Mouse (Mus musculus): ENCODE data around the gene Wbp2. TPM values are rescaled to one million over a fixed set of nuclear protein-coding genes. Genes with fewer than 3 reads are reported as not detected.
"Not testable (repeated sequence)": the region's sequence is repeated elsewhere in the genome, so short reads cannot be mapped to it uniquely, and the experiment has no call there.

Wbp2 gene
- 100 to 1,000 TPM; 133 to 265 TPM for polyA plus RNA-seq (2017; shearing (Covaris generic))

DNA sequence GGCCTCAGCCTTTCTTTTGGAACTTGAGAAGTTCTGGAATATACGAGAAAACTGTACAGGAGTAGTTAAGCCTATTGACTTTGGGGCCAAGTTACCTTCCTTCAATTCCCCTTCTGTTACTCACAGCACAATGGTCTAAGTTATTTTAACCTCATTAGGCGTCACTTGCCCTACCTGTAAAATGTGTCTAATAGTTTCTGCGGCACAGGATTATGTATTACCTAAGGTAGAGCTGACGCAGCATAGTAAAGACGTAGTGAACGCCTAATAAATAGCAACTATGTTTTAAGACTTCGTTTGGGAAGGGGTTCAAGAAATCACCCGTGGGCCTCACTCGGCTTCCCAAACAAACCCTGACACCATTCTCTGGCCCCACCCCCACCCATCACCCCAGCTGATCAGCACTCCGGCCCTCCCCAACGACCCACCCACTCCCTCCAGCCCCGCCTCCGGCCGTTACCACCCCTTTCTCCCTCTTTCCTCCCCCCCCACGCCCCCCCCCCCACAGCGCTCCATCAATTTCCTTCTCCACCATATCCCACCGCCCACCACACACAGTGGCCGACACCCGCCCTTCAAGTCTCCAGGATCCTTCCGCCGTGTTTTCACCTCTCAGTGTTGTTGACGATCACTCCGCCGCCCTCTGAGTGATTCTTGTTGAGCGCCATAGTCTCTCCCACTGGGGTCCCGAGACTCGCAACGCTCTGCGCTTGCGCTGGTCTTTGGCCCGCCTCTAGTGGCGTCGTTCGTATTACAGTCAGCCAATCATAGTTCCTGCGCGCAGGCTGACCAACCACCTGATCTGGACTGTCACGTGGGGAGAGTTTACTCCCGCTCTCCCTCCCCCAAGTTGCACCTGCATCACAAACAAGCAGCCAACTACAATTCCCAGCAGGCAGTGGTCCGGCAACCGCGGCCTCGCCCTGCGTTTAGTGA is at the start of gene Wbp2:
TSS of gene Wbp2 (minus strand) at position 738 of the 936 bp plus-strand sequence.
- peak; percentile 94 for ATAC-seq

DNA sequence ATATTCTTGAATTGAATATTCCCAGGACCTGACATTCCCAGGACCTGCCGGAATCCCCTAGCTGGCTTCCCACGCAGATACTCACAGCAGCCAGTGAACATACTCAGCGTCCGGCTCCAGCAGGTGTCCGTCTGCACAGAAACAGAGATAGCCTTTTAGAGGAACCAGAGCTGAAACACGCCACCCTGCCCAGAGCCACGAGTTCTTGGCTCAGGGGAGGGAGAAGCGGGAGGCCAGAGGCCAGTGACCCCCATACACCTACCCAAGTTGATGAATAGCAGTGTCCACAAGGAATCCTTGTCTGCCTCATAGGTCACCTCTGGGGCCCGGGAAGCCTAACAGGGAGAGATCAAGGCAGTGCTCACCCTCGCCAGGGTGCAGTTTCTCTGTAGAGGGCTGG is 47.4 kb upstream of the Wbp2 start:
- ATAC-seq, result no peak

DNA sequence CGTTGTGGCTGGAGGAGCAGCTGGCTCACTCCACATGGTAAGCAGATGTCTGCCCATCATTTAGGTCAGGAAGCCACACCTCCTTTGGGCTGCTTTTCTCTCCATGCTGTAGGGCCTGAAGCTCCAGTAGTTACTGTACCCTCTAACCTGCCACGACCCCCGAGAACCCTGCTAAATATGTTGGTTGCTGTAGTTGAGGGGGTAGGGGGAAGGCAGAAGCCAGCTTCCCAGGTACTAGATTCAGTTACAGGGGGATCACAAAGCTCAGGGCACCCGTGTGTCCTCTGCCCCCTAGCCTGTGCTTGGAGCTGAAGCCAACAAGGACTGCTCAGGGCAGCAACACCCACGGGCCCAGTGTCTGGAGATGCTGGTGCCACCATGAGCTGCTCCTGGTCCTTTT is 46.7 kb upstream of the Wbp2 start:
- ATAC-seq, result no peak

DNA sequence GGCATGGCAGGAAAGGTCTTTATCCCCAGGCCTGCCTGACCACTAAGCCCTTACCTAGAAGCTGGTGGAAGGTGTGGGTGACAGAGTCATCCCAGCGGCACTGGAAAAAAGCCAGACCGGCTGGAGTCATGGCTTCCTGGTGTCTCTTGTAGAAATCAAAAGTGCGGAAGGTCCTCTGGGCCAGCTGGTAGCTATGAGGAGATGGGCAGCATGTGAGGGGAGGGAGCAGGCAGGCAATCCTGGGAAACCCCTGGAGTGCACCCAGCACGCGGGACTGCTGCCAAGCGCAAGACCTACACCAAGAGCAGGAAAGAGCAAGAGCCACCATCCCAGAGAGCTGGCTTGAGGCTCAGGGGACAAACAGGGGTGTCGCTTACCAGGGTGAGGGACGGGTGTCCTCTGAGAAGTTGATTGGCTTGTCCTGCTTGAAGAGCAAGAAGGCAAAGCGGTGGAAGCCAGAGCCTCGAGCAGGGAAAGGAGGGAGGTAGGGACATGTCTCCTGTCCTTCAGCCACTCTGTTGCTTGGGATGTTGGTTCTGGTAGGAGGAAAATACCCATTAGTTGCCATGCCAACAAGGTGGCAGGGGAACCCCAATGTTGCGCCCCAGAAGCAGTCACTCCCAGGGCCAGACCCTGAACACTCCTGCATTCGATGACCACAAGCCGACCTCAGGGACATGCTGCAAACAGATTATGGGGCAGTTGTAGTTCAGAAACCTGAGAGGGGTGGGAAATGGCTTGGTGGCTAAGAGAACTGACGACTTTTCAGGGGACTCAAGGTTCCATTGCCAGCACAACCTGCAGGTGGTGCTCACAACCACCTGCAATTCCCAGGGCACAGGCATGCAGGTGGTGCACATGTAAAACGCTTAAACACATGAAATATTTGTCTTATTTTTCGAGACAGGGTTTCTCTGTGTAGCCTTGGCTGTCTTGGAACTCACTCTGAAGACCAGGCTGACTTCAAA is 45.9 kb upstream of the Wbp2 start:
- no peak for ATAC-seq

DNA sequence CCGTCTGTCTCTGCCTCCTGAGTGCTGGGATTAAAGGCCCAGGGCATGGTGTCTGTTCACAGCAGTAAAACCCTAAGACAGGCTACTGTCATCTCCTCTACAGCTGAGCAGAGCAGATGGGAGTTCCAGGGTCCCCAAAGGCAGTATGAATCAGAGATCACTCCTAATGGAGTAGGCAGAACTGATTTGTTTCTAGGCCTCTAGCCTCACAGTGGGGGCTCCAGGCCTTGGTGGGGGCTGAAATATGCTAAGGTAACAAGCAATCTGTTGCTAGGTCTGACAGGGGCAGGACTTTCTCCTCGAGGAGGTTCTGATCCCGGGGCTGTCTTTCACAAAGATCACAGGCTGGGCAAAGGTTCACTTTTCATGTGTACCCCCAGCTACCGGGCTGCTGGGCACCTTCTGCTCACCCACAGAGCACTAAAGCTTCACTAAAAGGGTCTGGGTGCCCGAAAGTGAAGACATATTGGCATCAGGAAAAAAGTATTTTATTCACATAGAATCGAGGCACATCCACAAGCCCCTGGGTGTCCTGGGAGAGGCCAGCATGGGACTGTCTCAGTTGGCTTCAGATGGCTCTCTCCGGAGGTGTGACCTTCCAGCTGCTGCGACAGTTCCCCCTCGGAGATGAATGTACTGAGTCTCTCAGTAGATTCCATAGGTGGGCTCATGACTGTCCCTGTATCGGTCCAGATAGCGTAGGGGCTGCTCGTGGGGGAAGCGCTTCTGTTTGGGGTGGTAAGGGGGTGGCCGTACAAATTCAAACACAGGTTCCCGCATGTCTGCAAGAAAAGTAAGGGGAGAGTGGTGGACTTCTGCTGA is 44.8 kb upstream of the Wbp2 start:
- no peak for ATAC-seq

DNA sequence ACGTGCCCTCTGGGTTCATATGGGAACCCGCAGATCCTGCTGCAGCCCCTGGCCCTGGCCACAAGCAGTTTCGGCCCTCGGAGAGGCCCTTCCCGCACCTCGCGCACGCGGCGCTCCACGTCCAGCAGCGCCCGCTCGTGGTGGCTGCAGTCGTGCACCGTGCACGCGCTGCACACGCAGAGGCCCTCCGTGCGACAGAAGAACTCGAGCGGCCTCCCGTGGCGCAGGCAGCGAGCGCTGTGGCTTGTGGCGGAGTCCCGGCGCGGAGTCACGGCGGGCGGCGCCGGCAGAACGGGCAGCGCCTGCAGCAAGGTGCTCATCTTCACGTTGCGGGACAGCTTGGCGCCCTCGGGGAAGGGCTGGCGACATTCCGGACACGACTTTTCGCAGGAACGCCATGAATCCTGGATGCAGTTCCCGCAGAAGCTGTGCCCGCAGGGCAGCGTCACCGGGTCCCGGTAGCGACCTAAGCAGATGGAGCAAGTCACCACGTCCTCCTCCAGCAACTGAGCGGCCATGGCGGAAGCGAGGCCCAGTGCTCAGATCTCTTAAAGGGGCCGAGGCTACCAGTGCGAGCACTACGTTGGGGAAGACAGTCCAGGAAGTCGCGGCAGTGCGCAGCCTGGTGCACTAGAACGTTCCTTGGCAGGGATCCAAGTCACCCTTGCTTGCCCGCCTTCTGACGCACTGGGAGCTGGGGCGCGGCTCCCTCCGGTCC is 43.9 kb upstream of the Wbp2 start, which contains the start of gene Trim65:
TSS of gene Trim65 (minus strand) at position 641 of the 718 bp plus-strand sequence.
- ATAC-seq, result peak; percentile 89

DNA sequence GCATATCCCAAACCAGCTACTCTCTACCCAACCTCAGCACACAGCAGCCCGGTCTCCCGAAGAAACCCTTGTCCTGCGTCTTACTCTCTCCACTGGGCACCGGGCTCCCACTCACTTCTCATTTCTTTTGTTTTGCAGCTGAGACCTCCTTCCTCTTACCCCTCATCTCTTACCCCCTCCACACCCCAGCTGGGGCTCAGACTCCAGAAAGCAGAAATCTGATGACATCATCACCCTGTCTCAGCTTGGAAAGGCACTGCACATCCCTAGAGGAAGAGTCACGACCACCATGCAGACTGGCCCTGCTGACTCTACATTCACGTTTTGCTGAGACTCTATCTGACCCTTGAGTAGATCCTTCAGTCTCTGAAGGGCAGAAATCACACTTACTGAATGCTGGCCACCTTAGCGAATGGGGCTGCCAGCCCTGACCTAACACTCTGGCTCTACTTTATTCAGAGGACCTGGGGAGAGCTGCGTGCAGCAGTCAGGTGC is 43.2 kb upstream of the Wbp2 start:
- peak; percentile 30 for ATAC-seq

DNA sequence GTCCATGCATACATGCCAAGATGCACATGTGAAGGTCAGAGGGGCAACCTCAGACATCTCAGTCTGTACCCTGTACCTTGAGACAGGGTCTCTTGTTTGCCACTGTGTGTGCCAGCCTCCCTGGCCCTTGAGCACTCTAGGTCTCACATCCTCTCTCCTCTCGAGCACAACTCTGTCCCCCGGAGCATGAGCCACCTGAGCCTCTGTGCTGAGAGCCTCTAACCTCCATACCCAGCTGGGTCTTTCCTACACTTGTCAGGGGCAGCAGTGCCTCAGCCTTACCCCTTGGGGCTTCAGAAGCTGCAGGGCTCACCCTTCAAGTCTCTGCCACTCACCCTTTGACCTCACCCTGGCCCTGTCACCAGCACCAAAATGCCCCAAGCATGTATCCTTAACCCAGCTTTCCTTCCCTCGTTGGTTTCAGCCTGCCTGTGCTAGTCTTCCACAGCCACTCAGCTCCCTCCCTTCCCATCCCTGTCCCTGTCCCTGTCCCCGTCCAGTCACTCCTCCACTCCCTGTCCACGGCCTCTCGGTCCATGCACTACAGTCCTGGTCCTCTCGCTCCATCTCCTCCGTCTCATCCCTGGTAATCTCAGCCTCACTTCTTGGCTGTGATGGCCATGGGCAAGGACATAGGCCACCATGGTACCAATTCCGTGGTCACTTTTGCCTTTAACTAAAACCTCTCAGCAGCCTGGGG is 42.4 kb upstream of the Wbp2 start:
- no peak for ATAC-seq

DNA sequence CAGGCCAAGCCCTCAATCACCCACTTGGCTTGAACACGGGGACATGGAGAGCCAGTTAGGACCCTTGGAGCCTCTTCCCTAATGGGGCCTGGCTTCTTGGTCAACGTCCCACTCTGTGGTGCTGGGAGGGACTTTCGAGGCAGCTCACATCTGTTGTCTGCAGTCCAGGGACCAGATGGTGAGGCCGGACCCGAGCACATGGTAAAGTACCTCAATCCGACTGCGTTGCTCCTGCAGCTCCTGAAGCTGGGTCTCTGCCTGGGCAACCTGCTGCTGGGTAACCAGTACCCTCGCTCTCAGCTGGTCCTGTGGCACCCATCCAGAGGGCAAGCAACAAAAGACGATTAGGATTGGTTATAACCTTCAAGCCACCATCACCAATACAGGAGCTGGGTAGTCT is 41.2 kb upstream of the Wbp2 start:
- no peak for ATAC-seq

DNA sequence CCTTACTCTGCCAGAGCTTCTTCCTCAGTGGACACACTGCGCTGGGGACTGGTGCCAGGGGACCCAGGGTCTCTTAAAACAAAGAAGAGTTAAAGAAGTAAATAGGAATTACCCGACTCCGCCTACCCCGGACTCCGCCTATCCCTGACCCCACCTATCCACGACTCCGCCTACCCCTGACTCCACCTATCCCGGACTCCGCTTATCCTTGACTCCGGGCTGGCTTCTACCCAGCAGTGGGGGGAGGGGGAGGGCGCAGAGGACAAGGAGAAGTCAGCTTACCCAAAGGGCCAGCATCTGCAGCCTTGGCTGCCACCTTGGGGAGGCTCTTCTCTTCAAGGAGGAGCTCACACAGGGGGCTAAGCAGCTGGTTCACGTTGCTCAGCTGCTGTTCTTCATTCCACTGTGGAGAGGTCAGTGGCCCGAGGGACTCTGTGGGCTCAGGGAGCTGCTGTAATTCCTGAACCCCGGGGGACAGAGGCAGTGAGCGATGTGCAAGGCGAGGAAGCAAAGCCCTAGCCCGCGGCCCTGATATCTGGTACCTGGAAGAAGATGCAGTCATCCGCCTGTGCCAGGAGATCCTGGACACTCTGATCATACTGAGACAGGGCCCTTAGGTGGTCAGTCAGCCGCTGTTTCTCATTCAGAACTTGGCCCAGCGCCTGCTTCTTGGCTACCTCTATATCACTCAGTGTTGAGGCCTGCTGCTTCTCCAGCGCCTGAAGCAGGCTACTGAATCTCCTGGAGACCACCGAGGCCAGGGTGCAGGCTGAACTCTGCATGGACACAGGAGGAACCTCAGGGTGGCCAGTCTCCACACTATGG is 40.6 kb upstream of the Wbp2 start, which contains the start of gene Trim47:
TSS of gene Trim47 (minus strand) at position 55 of the 825 bp plus-strand sequence.
- no peak for ATAC-seq

DNA sequence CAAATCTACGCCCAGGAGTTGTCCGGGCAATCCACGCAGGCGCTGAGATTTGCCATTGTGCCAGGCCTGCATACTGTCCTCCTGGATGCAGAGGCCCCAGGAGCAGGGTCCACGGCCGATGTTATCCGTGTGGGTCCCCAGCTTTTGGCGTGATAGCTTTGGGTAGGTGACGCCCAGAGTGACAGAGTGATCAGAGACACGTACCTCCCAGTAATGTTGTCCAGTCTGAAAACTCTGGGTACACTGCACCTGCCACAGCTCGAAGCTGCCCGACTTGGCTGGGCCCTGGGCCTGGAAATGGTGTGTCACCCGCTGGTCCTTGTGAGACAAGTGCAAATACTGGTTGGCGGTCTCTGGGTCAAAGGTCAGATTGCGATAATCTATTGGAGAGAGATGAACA is 39.5 kb upstream of the Wbp2 start:
- no peak for ATAC-seq

DNA sequence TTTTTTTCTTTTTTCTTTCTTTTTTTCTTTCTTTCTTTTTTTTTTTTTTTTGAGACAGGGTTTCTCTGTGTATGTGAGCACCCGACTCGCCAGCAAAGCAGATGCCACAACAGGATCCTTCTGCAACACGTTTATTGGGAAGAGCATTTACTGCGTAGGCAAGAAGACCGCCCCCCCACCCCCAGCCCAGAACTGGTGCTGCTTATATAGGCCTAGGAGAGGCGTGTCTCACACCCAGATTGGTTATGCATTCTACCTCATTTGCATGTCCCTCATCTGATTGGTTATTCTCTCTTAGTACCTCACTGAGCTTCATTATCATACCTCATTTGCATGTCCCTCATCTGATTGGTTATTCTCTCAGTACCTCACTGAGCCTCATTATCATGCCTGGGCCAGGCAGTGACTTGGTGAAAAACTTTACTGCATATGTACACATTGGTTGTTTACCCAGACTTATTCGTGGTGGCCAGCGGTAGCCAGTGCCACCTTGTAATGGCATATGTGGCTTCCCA is 35.0 kb upstream of the Wbp2 start:
- ATAC-seq, result not testable (repeated sequence)

DNA sequence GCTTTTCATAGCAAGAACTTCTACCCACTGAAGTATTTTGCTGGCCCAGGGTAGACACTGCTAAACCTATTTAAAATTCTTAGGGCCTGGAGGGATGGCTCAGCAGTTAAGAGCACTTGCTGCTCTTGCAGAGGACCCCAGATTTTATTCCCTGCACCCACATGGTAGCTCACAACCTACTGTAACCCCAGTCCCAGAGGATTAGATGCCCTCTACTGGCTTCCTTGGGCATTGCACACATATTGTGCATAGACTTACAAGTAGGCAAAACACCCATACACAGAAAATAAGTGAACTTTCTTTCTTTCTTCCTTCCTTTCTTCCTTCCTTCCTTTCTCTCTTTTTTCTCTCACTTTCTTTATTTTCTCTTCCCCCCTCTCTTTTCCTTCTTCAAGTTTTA is 31.0 kb upstream of the Wbp2 start:
- ATAC-seq, result no peak

DNA sequence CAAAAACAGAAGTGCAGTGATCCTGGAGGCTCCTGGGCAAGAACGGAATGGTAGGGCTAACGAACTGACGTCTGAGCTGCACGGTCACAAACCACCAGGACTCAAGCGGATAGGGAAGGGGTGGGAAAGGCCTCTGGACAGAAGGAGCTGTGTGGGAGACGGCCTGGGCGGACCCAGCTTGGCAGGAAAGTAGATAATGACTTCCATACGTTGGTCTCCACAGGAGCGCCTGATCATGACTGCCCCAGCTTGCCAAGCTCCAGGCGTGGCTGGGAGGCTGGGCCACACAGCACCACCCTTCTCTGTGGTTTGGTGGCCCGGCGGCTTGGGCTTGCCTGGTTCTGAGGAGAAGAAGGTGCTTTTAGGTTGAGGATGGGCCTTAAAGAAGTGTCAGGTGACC is 30.4 kb upstream of the Wbp2 start:
- ATAC-seq, result no peak

DNA sequence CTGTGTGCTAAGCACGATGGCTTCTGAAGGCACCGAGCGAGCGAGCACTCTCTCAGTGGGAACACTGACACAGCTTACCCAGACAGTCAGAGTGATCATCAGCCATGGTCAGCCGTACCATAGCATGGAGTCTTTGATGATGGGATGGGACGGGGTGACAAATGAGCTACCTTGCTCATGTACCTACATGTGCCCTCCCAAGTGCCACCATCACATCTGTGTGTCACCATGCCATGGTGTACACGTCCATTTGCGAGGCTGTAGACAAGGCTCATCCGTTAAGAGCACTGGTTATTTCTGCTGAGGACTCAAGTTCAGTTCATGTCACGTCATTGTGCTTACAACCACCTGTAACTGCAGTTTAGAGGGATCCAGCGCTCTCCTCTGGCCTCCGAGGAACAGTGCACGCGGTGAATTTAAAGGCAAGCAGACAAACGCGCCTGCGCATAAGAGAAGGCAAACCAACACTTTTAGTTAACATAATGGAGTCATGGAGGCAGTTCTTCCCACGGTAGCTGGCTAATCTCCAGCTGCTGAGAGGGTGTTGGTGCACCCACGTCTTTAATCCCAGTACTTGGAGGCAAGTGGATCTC is 24.9 kb upstream of the Wbp2 start:
- ATAC-seq, result no peak

DNA sequence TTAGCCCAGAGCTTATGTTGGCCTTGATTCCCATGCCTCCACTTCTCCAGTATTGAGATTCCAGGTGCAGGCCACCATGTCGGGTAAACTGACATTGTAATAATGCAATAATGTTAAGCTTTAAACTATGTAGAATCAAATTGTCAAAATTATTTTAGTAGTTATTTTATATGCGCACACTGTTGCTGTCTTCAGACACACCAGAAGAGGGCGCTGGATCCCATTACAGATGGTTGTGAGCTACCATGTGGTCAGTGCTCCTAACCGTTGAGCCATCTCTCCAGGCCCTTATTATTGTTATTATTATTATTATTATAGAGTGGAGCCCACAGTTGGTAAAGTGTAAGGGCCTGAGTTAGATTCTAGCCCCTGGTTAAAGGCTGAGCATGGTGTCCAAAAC is 24.3 kb upstream of the Wbp2 start:
- ATAC-seq, result no peak

DNA sequence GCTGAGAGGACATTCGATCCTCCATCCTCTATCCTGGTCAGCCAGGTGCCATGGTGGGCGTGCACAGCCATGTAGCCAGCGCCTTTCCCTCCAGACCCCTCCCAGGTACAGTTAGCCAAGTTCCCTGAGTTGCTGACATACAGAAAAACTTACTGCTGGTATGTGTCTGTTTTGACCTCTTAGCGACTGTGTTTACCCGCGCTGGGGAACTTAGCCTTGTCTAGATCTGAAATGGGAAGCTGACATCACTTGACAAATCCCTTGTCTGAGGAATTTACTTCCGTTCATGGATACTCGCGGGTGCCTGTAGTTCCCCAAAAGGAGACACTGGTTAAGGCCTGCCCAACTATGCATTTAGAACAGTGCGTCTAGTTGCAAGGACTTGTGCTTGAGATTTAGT is 23.7 kb upstream of the Wbp2 start:
- no peak for ATAC-seq

DNA sequence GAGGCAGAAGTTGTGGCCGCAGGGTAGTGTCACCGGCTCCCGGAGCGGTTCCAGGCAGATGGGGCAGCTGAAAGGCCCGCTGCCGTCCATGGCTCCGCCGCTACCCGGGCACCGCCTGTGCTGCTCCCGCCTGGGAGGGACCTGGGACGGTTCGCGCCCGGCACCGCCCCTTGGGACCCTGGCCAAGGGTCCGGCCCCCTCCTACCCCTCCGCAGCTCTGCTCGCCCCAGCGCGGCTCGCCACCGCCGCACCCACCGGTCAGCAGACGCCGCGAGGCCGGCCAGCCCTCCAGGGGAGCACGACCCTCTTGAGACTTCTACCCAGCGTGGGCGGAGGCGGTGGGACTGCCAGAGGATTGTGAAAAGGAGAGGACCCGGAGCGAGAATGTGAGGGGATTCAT is 23.3 kb upstream of the Wbp2 start:
- no peak for ATAC-seq

DNA sequence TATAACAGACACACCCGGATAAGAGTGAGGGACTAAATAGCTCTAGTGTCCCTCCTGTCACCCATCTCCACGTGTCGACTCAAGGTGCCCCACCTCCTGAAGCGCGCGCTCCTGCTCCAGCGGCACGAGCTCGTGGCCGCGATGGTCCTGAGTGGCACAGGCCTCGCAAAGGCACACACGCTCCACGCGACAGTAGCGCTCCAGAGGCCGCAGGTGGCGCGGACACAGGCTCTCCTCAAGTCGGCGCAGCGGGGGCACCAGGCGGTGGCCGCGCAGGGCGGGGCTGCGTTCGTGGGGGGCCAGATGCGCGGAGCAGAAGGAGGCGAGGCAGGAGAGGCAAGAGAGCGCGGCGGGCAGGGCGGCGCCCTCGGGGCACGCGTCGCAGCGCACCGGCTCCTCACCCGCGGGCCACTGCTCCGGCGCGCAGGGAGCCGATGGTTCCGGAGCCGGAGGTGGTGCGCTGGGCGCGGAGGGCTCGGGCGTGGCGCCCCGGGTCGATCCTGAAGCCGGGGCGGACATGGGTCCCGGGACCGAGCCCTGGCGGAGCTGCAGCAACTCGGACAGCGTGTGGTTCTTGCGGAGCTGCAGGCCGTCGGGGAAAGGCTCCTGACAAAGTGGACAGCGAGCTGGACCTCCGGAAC is 22.8 kb upstream of the Wbp2 start:
- ATAC-seq, result no peak

Measured in CD4-positive, CD25-positive, alpha-beta regulatory T cell, adult 4 months (primary cell).